Mouse (Mus musculus) CD4-positive, CD25-positive, alpha-beta regulatory T cell, adult 2 months (primary cell): ENCODE results near the gene Csf3.

ENCODE experiments used
- DNase-seq: peaks from one replicate; pipeline ENCODE4 v3.0.0-alpha.2; 2012; ENCODE audit warnings: low read depth, low spot score

Gene Csf3

DNA sequence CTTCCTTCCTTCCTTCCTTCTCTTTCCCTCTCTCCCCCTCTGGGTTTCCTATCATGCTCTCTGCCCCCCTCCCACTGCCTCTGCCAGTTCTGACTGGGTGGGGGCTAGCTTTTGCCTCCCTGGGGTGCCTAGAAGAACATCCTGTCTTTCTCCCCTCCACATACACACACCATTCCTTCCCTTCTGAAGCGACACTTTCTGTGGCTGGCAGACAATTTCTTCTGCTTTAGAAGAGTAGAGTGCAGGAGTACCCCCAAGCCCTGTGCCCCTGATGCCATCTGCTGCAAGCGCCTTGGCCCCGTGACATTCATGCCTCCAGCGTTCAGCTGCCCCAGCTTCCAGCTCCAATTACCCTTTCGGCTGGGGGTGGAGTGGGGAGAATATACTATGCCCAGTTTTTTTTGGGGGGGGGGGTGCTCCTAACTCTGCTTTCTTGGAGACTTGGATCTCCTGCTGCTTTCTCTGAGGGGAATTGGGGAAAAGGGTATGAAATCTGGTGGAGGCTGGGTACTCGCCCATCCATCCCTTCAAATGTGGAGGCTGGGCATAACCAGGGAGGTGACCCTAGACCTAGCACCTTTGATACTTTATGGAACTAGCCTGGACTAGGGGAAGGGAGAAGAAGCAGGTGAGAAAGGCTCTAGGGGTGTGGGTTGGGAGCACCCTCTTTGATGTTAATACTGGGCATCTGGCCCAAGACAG lies 46.9 kb downstream of the Csf3 start:
- peak; percentile 36 for DNase-seq

DNA sequence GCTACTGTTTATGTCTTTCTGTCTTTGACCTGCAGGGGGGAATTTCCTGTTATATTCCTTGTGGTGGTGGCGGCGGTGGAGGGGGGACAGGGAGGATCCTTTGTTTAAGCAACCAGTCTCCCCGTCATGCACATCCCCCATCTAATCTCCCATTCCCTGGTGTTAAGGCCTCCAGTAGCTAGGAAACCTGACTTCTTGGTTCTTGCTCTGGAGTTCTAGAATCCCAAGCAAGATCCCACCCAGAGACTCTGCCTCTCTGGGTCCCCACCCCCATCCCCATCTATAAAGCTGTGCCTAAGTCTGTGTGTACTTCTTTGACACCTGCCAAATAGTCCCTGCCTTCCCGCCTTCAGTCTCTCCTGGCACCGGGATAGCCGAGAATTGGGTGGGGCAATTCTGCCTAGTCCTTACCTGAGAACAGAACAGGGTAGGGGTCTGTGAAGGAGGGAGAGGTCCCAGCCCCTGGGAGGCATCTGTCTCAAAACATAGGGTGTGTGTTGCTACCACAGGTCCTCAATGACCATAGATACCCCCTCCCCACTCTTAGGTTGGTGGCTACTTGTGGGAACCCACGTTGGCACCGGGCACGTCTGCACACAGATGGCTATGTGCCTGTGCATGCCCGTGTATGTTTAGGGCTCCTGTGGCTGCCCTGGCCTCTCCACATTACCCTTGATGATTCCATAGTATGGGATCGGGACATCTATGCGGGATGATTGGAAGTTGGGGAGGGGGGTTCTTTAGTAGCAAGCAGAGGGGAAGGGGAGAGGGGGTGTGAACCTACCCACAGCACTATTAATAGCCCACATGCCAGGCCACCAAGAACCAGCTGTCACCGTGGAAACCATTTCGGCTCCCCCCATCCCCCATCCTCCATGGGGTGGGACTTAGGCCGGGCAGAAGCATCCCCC lies 47.7 kb downstream of the Csf3 start:
- no peak for DNase-seq

GRCm38 (mm10) chr11:98749716-98750115 lies 48.7 kb downstream of the Csf3 start:
- DNase-seq, result no peak

GRCm38 (mm10) chr11:98750351-98751201 lies 49.5 kb downstream of the Csf3 start:
- no peak for DNase-seq

DNA sequence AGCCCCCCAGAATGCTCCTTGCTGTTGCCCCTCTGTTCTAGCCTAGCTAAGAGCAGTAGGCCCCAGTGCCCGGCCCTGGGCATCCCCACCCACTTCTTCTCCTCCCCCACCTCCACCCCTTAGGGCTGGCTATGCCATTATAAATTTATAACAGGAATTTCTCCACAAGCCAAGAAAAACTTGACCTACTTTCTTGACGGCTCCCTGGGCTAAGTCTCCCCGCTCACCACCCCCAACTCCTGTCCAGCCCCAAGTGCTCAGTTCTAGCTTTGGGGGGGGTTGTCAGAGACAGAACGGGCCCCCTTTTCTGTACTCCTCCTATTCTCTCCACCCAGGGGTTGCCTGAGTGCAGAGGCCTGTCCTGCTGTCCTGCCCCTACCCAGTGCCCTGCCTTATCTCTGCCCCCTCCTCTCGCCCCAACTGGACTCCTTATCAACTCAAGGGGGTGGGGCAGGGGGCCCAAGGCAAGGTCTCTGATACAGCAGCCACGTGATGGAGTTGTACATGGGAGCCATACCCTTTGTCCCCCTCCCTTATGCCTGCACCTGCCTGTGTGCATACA lies 50.2 kb downstream of the Csf3 start:
- no peak for DNase-seq

DNA sequence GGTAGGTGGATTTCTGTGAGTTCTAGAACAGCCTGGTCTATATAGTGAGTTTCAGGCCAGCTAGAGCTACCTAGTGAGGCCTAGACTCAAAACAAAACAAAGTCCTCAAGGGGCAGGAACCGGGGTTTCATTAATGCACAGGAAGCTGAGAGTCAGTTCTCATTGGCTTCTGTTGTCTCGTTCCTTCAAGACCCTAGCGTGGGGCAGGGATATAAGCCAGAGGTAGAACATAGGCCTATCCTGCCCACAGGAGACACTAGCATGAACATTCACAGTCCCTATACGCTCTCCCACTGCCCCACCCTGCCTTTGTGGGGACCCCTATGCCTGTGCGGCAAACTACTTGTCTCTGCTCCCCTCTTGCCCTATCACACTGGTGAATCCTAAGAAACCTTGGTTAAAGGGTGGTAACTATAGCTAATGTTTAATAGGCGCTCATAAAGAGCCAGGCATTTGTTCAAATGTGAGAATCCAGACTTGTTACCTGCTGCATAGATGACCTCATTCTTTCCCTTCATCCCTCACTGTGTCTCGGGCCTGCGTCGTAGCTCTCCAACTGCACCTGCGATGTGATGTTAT lies 51.6 kb downstream of the Csf3 start:
- DNase-seq, result no peak
